Mouse (Mus musculus): ENCODE results near the gene Ccdc92b.
"Not testable (repeated sequence)": the region's sequence is repeated elsewhere in the genome, so short reads cannot be mapped to it uniquely, and the experiment has no call there.

- not testable (repeated sequence) for TF ChIP-seq POLR2A (IDR thresholded peaks at IDR 0.05; ENCODE audit: borderline replicate concordance, control insufficient read depth, low read depth, low read length)
- peak; percentile 69 for TF ChIP-seq CTCF (IDR thresholded peaks at IDR 0.05; ENCODE audit: control insufficient read depth, insufficient read depth, low read length)
These were observed 38.1 kb upstream of the Ccdc92b start for GRCm38 (mm10) chr11:74581333-74581732.
